Mouse (Mus musculus) small intestine, adult 2 months (tissue): ENCODE measurements around the gene AU022252.

ENCODE experiments used
- CTCF ChIP-seq: fragments of 200-500 bp; IDR thresholded peaks from 2 replicates; pipeline ENCODE4 v1.5.1; 2012; ENCODE audit warnings: low read depth, mild to moderate bottlenecking, control low read depth, inconsistent platforms, low read length, moderate library complexity, mixed read lengths; ENCODE audit not compliant: insufficient replicate concordance, insufficient read length; ENCODE audit errors: extremely low read depth
- POLR2A ChIP-seq: fragments of 200-500 bp; IDR thresholded peaks from 2 replicates; pipeline ENCODE4 v1.6.1; 2012; ENCODE audit warnings: low read depth, mild to moderate bottlenecking, control low read depth, inconsistent platforms, low read length, moderate library complexity

- TF ChIP-seq CTCF (no peak), POLR2A (no peak)
Observed at GRCm38 (mm10) chr4:119248407-119248965, 16.0 kb upstream of the AU022252 start.
